Mouse (Mus musculus): ENCODE measurements at regions not wholly inside any gene's neighbourhood (a gene's known extent, or its start where the extent isn't known, plus 50 kb on each side); places are given as distances from the start of the nearest gene placed in this dataset.

GRCm38 (mm10) chr12:109925866-109926265 is 325.7 kb upstream of the Rtl1 start:
- TF ChIP-seq CTCF (IDR thresholded peaks at IDR 0.05; ENCODE audit: control insufficient read depth, insufficient read depth, insufficient replicate concordance, low read depth, low read length) (no peak), POLR2A (IDR thresholded peaks at IDR 0.05; ENCODE audit: control insufficient read depth, low read depth, low read length) (no peak)
- Histone ChIP-seq H3K4me3 (ENCODE audit: control insufficient read depth, low read depth, low read length) (no peak overlapping the region), H3K36me3 (ENCODE audit: control insufficient read depth, insufficient read depth, low read length) (no peaks in the 10 kb centered on the region)

GRCm38 (mm10) chr12:109926643-109927042 is 326.5 kb upstream of the Rtl1 start:
- no peaks in the 10 kb centered on the region for H3K27me3 ChIP-seq (ENCODE audit: control insufficient read depth, insufficient read depth, low read length)
- TF ChIP-seq CTCF (IDR thresholded peaks at IDR 0.05; ENCODE audit: control insufficient read depth, insufficient read depth, insufficient replicate concordance, low read depth, low read length) (no peak), POLR2A (IDR thresholded peaks at IDR 0.05; ENCODE audit: control insufficient read depth, low read depth, low read length) (no peak)

More at GRCm38 (mm10) chr12:109925866-109926265, 325.7 kb upstream of the Rtl1 start:
- H3K27ac ChIP-seq (ENCODE audit: control insufficient read depth, insufficient read depth, low read depth, low read length) = no peak overlapping the region
- no peaks in the 10 kb centered on the region for H3K4me1 ChIP-seq (ENCODE audit: control insufficient read depth, insufficient read depth, low read length)
- no peaks in the 10 kb centered on the region for H3K27me3 ChIP-seq (ENCODE audit: control insufficient read depth, insufficient read depth, low read length)

DNA sequence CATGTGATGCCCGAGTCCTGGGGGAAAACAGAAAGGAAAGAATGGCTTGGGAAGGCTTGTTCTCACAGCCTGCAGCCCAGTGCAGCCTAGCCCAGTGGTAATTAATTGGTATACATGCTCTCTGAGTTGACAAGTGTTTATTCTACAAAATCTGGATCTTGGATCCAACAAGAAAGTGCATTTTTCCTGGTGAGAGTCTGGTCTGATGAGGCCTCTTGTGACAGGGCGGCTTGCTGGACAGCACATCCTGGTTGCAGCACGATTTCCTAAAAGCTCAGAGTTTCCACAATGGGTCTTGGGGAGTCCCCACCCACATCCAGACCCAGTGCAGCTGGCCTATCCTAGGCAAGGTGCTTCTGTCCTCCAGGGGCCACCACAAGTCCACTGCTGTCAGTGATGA is 332.7 kb upstream of the Dio3 start:
- Histone ChIP-seq H3K36me3 (ENCODE audit: control insufficient read depth, insufficient read depth, low read length) (no peaks in the 10 kb centered on the region), H3K27ac (ENCODE audit: control insufficient read depth, insufficient read depth, low read depth, low read length) (no peak overlapping the region), H3K27me3 (ENCODE audit: control insufficient read depth, insufficient read depth, low read length) (no peaks in the 10 kb centered on the region), H3K4me1 (ENCODE audit: control insufficient read depth, insufficient read depth, low read length) (no peaks in the 10 kb centered on the region), H3K4me3 (ENCODE audit: control insufficient read depth, low read depth, low read length) (no peak overlapping the region)
- no peak for TF ChIP-seq CTCF (IDR thresholded peaks at IDR 0.05; ENCODE audit: control insufficient read depth, insufficient read depth, insufficient replicate concordance, low read depth, low read length)

More at GRCm38 (mm10) chr12:109926643-109927042, 326.5 kb upstream of the Rtl1 start:
- Histone ChIP-seq H3K36me3 (ENCODE audit: control insufficient read depth, insufficient read depth, low read length) (no peaks in the 10 kb centered on the region), H3K4me3 (ENCODE audit: control insufficient read depth, low read depth, low read length) (no peak overlapping the region), H3K27ac (ENCODE audit: control insufficient read depth, insufficient read depth, low read depth, low read length) (no peak overlapping the region), H3K4me1 (ENCODE audit: control insufficient read depth, insufficient read depth, low read length) (no peaks in the 10 kb centered on the region)

DNA sequence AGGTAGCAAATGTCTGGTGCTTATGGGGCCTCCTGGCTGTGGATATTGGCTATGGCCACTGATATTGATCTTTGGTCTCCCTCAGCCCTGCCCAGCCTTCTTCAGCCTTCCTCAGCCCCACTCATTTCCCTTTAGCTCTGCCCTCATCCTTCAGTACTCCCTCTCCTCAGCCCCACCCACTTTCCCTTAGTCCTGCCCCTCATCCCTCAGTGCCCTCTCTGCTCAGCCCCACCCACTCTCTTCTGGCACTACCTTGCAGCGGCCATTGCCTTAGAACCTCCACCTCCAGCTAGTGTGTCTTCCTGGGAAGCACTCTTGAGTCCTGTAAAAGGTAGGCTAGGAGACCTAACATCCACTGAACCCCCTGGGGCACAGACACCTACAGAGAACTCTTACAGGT is 331.9 kb upstream of the Dio3 start:
- H3K27ac ChIP-seq (ENCODE audit: control insufficient read depth, insufficient read depth, low read depth, low read length) = no peak overlapping the region
- no peak overlapping the region for H3K4me3 ChIP-seq (ENCODE audit: control insufficient read depth, low read depth, low read length)
- H3K4me1 ChIP-seq (ENCODE audit: control insufficient read depth, insufficient read depth, low read length) = no peaks in the 10 kb centered on the region
- H3K36me3 ChIP-seq (ENCODE audit: control insufficient read depth, insufficient read depth, low read length) = no peaks in the 10 kb centered on the region
- TF ChIP-seq POLR2A (IDR thresholded peaks at IDR 0.05; ENCODE audit: control insufficient read depth, low read depth, low read length) (no peak), CTCF (IDR thresholded peaks at IDR 0.05; ENCODE audit: control insufficient read depth, insufficient read depth, insufficient replicate concordance, low read depth, low read length) (no peak)
- H3K27me3 ChIP-seq (ENCODE audit: control insufficient read depth, insufficient read depth, low read length) = no peaks in the 10 kb centered on the region

- Histone ChIP-seq H3K4me3 (ENCODE audit: control insufficient read depth, low read depth, low read length) (no peak overlapping the region), H3K36me3 (ENCODE audit: control insufficient read depth, insufficient read depth, low read length) (no peaks in the 10 kb centered on the region), H3K27ac (ENCODE audit: control insufficient read depth, insufficient read depth, low read depth, low read length) (no peak overlapping the region), H3K4me1 (ENCODE audit: control insufficient read depth, insufficient read depth, low read length) (no peaks in the 10 kb centered on the region), H3K27me3 (ENCODE audit: control insufficient read depth, insufficient read depth, low read length) (no peaks in the 10 kb centered on the region)
- TF ChIP-seq POLR2A (IDR thresholded peaks at IDR 0.05; ENCODE audit: control insufficient read depth, low read depth, low read length) = no peak
- no peak for TF ChIP-seq CTCF (IDR thresholded peaks at IDR 0.05; ENCODE audit: control insufficient read depth, insufficient read depth, insufficient replicate concordance, low read depth, low read length)
Measured at GRCm38 (mm10) chr12:109947886-109948433, 330.9 kb upstream of the Dio3 start.

DNA sequence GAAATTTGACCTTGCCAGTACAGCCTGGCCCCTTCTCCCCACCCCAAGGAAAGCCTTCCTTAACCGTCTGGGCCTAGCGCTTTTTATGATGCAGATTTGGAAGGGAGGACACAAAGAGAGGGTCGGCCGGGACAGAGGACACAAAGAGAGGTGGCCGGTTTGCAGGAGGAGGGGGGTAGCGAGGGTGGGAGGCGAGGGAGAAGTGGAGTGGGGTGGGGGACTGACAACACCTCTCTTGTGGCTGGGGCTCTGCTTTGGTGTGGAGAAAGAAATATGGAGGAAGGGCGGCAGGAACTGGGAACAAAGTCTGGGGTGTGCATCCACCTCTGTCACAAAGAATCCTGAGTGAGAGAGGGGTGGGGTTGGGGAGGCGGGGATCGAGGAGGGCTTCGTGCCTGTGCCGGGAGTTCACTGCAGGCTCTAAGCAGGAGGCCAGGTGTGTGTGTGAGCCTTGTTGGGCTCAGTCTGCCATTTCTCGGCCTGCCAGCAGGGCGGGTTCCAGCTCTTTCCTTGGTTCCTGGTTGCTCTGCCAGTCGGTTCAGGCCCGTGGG is 330.4 kb upstream of the Dio3 start:
- Histone ChIP-seq H3K27ac (ENCODE audit: control insufficient read depth, insufficient read depth, low read depth, low read length) (no peak overlapping the region), H3K4me3 (ENCODE audit: control insufficient read depth, low read depth, low read length) (no peak overlapping the region), H3K27me3 (ENCODE audit: control insufficient read depth, insufficient read depth, low read length) (no peaks in the 10 kb centered on the region), H3K36me3 (ENCODE audit: control insufficient read depth, insufficient read depth, low read length) (no peaks in the 10 kb centered on the region), H3K4me1 (ENCODE audit: control insufficient read depth, insufficient read depth, low read length) (no peaks in the 10 kb centered on the region)
- TF ChIP-seq CTCF (IDR thresholded peaks at IDR 0.05; ENCODE audit: control insufficient read depth, insufficient read depth, insufficient replicate concordance, low read depth, low read length) = no peak
- TF ChIP-seq POLR2A (IDR thresholded peaks at IDR 0.05; ENCODE audit: control insufficient read depth, low read depth, low read length) = no peak

GRCm38 (mm10) chr12:109949231-109949965 is 329.5 kb upstream of the Dio3 start:
- TF ChIP-seq POLR2A (IDR thresholded peaks at IDR 0.05; ENCODE audit: control insufficient read depth, low read depth, low read length) (no peak), CTCF (IDR thresholded peaks at IDR 0.05; ENCODE audit: control insufficient read depth, insufficient read depth, insufficient replicate concordance, low read depth, low read length) (no peak)
- H3K27me3 ChIP-seq (ENCODE audit: control insufficient read depth, insufficient read depth, low read length) = no peaks in the 10 kb centered on the region
- H3K4me1 ChIP-seq (ENCODE audit: control insufficient read depth, insufficient read depth, low read length) = no peaks in the 10 kb centered on the region
- no peak overlapping the region for H3K4me3 ChIP-seq (ENCODE audit: control insufficient read depth, low read depth, low read length)
- no peak overlapping the region for H3K27ac ChIP-seq (ENCODE audit: control insufficient read depth, insufficient read depth, low read depth, low read length)
- H3K36me3 ChIP-seq (ENCODE audit: control insufficient read depth, insufficient read depth, low read length) = no peaks in the 10 kb centered on the region
